Mouse (Mus musculus) lung, postnatal 0 days (tissue): ENCODE measurements at regions not wholly inside any gene's neighbourhood (a gene's known extent, or its start where the extent isn't known, plus 50 kb on each side); places are given as distances from the start of the nearest gene placed in this dataset.

Experiments
- CTCF ChIP-seq: IDR thresholded peaks from 2 replicates; pipeline ENCODE4 v1.5.1; 2016; ENCODE audit warnings: antibody characterized with exemption, mild to moderate bottlenecking
- EP300 ChIP-seq: IDR thresholded peaks from 2 replicates; pipeline ENCODE4 v1.6.1; 2016; ENCODE audit warnings: antibody characterized with exemption, mild to moderate bottlenecking, control low read depth

- TF ChIP-seq CTCF (no peak), EP300 (no peak)
Observed at GRCm38 (mm10) chr10:65183659-65184058, 1093.6 kb upstream of the Lrrtm3 start.
